Mouse (Mus musculus) bone marrow macrophage, adult 2 months (primary cell): ENCODE data around the gene Romo1. TPM values are rescaled to one million over a fixed set of nuclear protein-coding genes. Genes with fewer than 3 reads are reported as not detected.

Experiments
- H3K27ac ChIP-seq: 2 replicates; pipeline ENCODE4 v1.5.1; 2012; ENCODE audit warnings: low read depth, low read length; ENCODE audit not compliant: insufficient read depth
- H3K4me1 ChIP-seq: 2 replicates; pipeline ENCODE4 v1.6.1; 2012; ENCODE audit warnings: low read length; ENCODE audit not compliant: control insufficient read depth, insufficient read depth
- H3K4me3 ChIP-seq: 2 replicates; pipeline ENCODE4 v1.5.1; 2012; ENCODE audit warnings: mild to moderate bottlenecking, low read length, moderate library complexity; ENCODE audit not compliant: insufficient read depth
- CTCF ChIP-seq: IDR thresholded peaks from 2 replicates; pipeline ENCODE4 v1.5.1; 2012; ENCODE audit warnings: low read depth, mild to moderate bottlenecking, low read length, moderate library complexity
- POLR2A ChIP-seq: IDR thresholded peaks from 2 replicates; pipeline ENCODE4 v1.6.1; 2012; ENCODE audit warnings: mild to moderate bottlenecking, low read depth, low read length, borderline replicate concordance
- polyA plus RNA-seq: library from polyadenylated mRNA; stranded (reverse); fragments of >200 nt; gene quantifications from 2 replicates; pipeline ENCODE4 v1.2.4, GENCODE M21; 2012; ENCODE audit not compliant: missing spikeins, insufficient read depth, insufficient read length

Romo1 gene
- polyA plus RNA-seq, 1 experiment, result 115 TPM

- TF ChIP-seq CTCF (no peak), POLR2A (no peak)
- H3K27ac ChIP-seq, result no peak overlapping the region
- no peak overlapping the region for H3K4me3 ChIP-seq
- H3K4me1 ChIP-seq, result peaks cover 31% of the 10 kb centered on the region
Measured at GRCm38 (mm10) chr2:156193066-156193862, 49.4 kb downstream of the Romo1 start.

GRCm38 (mm10) chr2:156194571-156194970 is 50.7 kb downstream of the Romo1 start:
- no peak overlapping the region for H3K27ac ChIP-seq

More at GRCm38 (mm10) chr2:156194571-156194970, 50.7 kb downstream of the Romo1 start:
- TF ChIP-seq CTCF, result no peak
- no peak for TF ChIP-seq POLR2A
- H3K4me3 ChIP-seq, result no peak overlapping the region
- peaks cover 35% of the 10 kb centered on the region for H3K4me1 ChIP-seq

Other genes starting within 250 kb of the Romo1 start
- gene Uqcc1, start 213.7 kb upstream of the Romo1 start, polyA plus RNA-seq, result 16.1 and 19.0 TPM in 2 replicates
- not detected in 2 replicates for gene Gm15557, start 203.3 kb upstream of the Romo1 start, polyA plus RNA-seq
- gene Gdf5, start 198.7 kb upstream of the Romo1 start, polyA plus RNA-seq, result not detected in 2 replicates
- gene Cep250, start 187.6 kb upstream of the Romo1 start, polyA plus RNA-seq, result 47.2 and 49.6 TPM in 2 replicates
- 2.4 and 2.5 TPM in 2 replicates for gene 6430550D23Rik, start 136.1 kb upstream of the Romo1 start, polyA plus RNA-seq
- gene Ergic3, start 136.0 kb upstream of the Romo1 start, polyA plus RNA-seq, result 177 and 190 TPM in 2 replicates
- not detected in 2 replicates for gene Fer1l4, start 91.1 kb upstream of the Romo1 start, polyA plus RNA-seq
- gene Spag4, start 78.9 kb upstream of the Romo1 start, polyA plus RNA-seq, result 0.32 TPM in 1 of 2 replicates, not detected in the other
- 36.0 and 40.9 TPM in 2 replicates for gene Cpne1, start 32.1 kb upstream of the Romo1 start, polyA plus RNA-seq
- 12.2 and 14.0 TPM in 2 replicates for gene Rbm12, start 32.1 kb upstream of the Romo1 start, polyA plus RNA-seq
- 9.0 and 12.0 TPM in 2 replicates for gene Gm28036, start 16.9 kb upstream of the Romo1 start, polyA plus RNA-seq
- 42.4 and 43.4 TPM in 2 replicates for gene Nfs1, start 147 bp downstream of the Romo1 start, polyA plus RNA-seq
- 472 and 516 TPM in 2 replicates for gene Rbm39, start 36.2 kb downstream of the Romo1 start, polyA plus RNA-seq
- 42.7 and 46.1 TPM in 2 replicates for gene Phf20, start 52.4 kb downstream of the Romo1 start, polyA plus RNA-seq
- 5.6 and 5.9 TPM in 2 replicates for gene Cnbd2, start 168.3 kb downstream of the Romo1 start, polyA plus RNA-seq
- 71.1 and 77.0 TPM in 2 replicates for gene Scand1, start 168.7 kb downstream of the Romo1 start, polyA plus RNA-seq